Mouse (Mus musculus) heart, embryonic 10.5 days (tissue): ENCODE measurements around the gene Dnm2. TPM values are rescaled to one million over a fixed set of nuclear protein-coding genes. Genes with fewer than 3 reads are reported as not detected.

Experiments used
- DNase-seq: peaks from one replicate; pipeline ENCODE4 v3.0.0-alpha.2; 2017; ENCODE audit warnings: low spot score
- H3K27ac ChIP-seq: fragments of 300-500 bp; sonication (generic); 2 replicates; pipeline ENCODE4 v1.5.1; 2016; ENCODE audit warnings: mild to moderate bottlenecking
- H3K27me3 ChIP-seq: fragments of 300-500 bp; sonication (generic); 2 replicates; pipeline ENCODE4 v1.6.1; 2016; ENCODE audit warnings: mild to moderate bottlenecking; ENCODE audit not compliant: poor library complexity, insufficient read depth, severe bottlenecking
- H3K36me3 ChIP-seq: fragments of 300-500 bp; sonication (generic); 2 replicates; pipeline ENCODE4 v1.6.1; 2016; ENCODE audit warnings: mild to moderate bottlenecking, moderate library complexity
- H3K4me1 ChIP-seq: fragments of 300-500 bp; sonication (generic); 2 replicates; pipeline ENCODE4 v1.6.1; 2016; ENCODE audit warnings: mild to moderate bottlenecking
- H3K4me3 ChIP-seq: fragments of 300-500 bp; sonication (generic); 2 replicates; pipeline ENCODE4 v1.5.1; 2016; ENCODE audit warnings: mild to moderate bottlenecking, moderate library complexity
- H3K9me3 ChIP-seq: fragments of 300-500 bp; sonication (generic); 2 replicates; pipeline ENCODE4 v1.6.1; 2016; ENCODE audit warnings: mild to moderate bottlenecking, moderate library complexity
- WGBS: fragments of 180-500 bp; shearing (Covaris S2); methylation state at CpG from one replicate; pipeline ENCODE4 v1.1.7; 2016; 5-methylcytosine and 5-hydroxymethylcytosine counted together
- microRNA-seq: library from miRNA; unstranded; fragments of <30 nt; microRNA quantifications from one replicate; pipeline ENCODE4, GENCODE M21; 2017
- polyA plus RNA-seq: library from polyadenylated mRNA; unstranded; fragments of >200 nt; fragmentation: Nextera tagmentation; extraction: Ambion mirVana; gene quantifications from 2 replicates; pipeline ENCODE4 v1.2.1, GENCODE M21; 2016

Gene Dnm2
- polyA plus RNA-seq, 1 experiment from 2014 or later, result 81.6 TPM

- Histone ChIP-seq H3K9me3 (no peaks in the 10 kb centered on the region), H3K36me3 (peaks cover 60% of the 10 kb centered on the region), H3K27ac (no peak overlapping the region), H3K4me1 (peaks cover 39% of the 10 kb centered on the region), H3K27me3 (no peaks in the 10 kb centered on the region), H3K4me3 (no peak overlapping the region)
- DNase-seq, result peak; percentile 69
- 86% methylated on average over 6 of the region's 6 CpGs for WGBS
Measured at GRCm38 (mm10) chr9:21553607-21554273, 129.0 kb downstream of the Dnm2 start.

GRCm38 (mm10) chr9:21555198-21555742 lies 130.6 kb downstream of the Dnm2 start:
- 88% methylated on average over 6 of the region's 6 CpGs for WGBS
- peaks cover 39% of the 10 kb centered on the region for H3K4me1 ChIP-seq
- no peaks in the 10 kb centered on the region for H3K9me3 ChIP-seq
- no peak overlapping the region for H3K27ac ChIP-seq
- H3K36me3 ChIP-seq, result peaks cover 61% of the 10 kb centered on the region
- no peak overlapping the region for H3K4me3 ChIP-seq
- no peaks in the 10 kb centered on the region for H3K27me3 ChIP-seq
- no peak for DNase-seq

GRCm38 (mm10) chr9:21556996-21557395 lies 132.3 kb downstream of the Dnm2 start:
- H3K4me3 ChIP-seq, result no peak overlapping the region
- peak overlapping the region; percentile 53; the same call in 1 of the 2 replicates for H3K27ac ChIP-seq
- peak; percentile 74 for DNase-seq
- H3K36me3 ChIP-seq, result peaks cover 61% of the 10 kb centered on the region
- H3K4me1 ChIP-seq, result peaks cover 39% of the 10 kb centered on the region
- no peaks in the 10 kb centered on the region for H3K9me3 ChIP-seq
- H3K27me3 ChIP-seq, result no peaks in the 10 kb centered on the region
- 86% methylated on average over 2 of the region's 2 CpGs for WGBS

Small RNAs within 50 kb of the gene (microRNA-seq; reads per million reads assigned to microRNA genes)
- gene Mir199a-1, result 1.0 reads per million

Other genes with a start within 250 kb of the Dnm2 start
- 51.4 and 52.4 TPM in 2 replicates for gene Keap1, start 185.5 kb upstream of the Dnm2 start, polyA plus RNA-seq
- 0.46 and 0.47 TPM in 2 replicates for gene S1pr5, start 176.5 kb upstream of the Dnm2 start, polyA plus RNA-seq
- 50.6 and 57.9 TPM in 2 replicates for gene Atg4d, start 159.6 kb upstream of the Dnm2 start, polyA plus RNA-seq
- 14.5 and 21.3 TPM in 2 replicates for gene Kri1, start 136.9 kb upstream of the Dnm2 start, polyA plus RNA-seq
- gene Cdkn2d, start 133.5 kb upstream of the Dnm2 start, polyA plus RNA-seq, result 69.0 and 93.4 TPM in 2 replicates
- 2.0 and 6.1 TPM in 2 replicates for gene Ap1m2, start 112.6 kb upstream of the Dnm2 start, polyA plus RNA-seq
- 69.2 and 70.4 TPM in 2 replicates for gene Slc44a2, start 104.2 kb upstream of the Dnm2 start, polyA plus RNA-seq
- gene Ilf3, start 57.0 kb upstream of the Dnm2 start, polyA plus RNA-seq, result 166 and 197 TPM in 2 replicates
- 38.9 and 51.3 TPM in 2 replicates for gene Qtrt1, start 13.1 kb upstream of the Dnm2 start, polyA plus RNA-seq
- 119 and 134 TPM in 2 replicates for gene Tmed1, start 85.3 kb downstream of the Dnm2 start, polyA plus RNA-seq
- 1.3 and 2.5 TPM in 2 replicates for gene AB124611, start 101.3 kb downstream of the Dnm2 start, polyA plus RNA-seq
- gene Carm1, start 122.0 kb downstream of the Dnm2 start, polyA plus RNA-seq, result 49.0 and 59.6 TPM in 2 replicates
- gene Timm29, start 167.8 kb downstream of the Dnm2 start, polyA plus RNA-seq, result 27.4 and 33.3 TPM in 2 replicates
- gene Yipf2, start 167.9 kb downstream of the Dnm2 start, polyA plus RNA-seq, result 17.1 and 22.8 TPM in 2 replicates
- 91.1 and 113 TPM in 2 replicates for gene Smarca4, start 191.3 kb downstream of the Dnm2 start, polyA plus RNA-seq